Mouse (Mus musculus): ENCODE measurements around the gene Pym1.

DNA sequence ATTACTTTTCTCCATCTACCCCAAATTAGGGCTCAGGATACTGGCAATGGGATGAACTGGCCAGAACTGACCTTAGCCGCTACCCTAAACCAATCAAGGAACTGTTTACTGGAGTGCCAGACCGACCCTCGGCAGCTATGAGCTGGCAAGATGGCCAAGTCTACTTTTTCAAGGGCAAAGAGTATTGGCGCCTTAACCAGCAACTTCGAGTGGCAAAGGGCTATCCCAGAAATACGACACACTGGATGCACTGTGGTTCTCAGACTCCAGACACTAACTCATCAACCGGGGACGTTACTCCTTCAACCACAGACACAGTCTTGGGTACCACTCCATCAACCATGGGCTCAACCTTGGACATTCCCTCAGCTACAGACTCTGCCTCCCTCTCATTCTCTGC lies 51.0 kb downstream of the Pym1 start:
- TF ChIP-seq CTCF (IDR thresholded peaks at IDR 0.05; ENCODE audit: borderline replicate concordance, insufficient read depth, low read length) (no peak), POLR2A (IDR thresholded peaks at IDR 0.05; ENCODE audit: low read depth, low read length) (no peak)

Measured in embryonic fibroblast, embryonic 13.5 days (primary cell).